Mouse (Mus musculus) liver, adult 10 weeks (tissue): ENCODE data around the gene Aldob. TPM values are rescaled to one million over a fixed set of nuclear protein-coding genes. Genes with fewer than 3 reads are reported as not detected.

Experiments
- polyA plus RNA-seq: library from polyadenylated mRNA; stranded (reverse); fragments of 350-450 nt; fragmentation: Illumina TruSeq; extraction: RNeasy Lipid Tissue Mini Kit (QIAGEN cat#74804); gene quantifications from one replicate; pipeline ENCODE4 v1.2.3, GENCODE M21; 2014; ENCODE audit warnings: low read depth, low replicate concordance

The Aldob gene
- polyA plus RNA-seq = 3,868 TPM

DNA sequence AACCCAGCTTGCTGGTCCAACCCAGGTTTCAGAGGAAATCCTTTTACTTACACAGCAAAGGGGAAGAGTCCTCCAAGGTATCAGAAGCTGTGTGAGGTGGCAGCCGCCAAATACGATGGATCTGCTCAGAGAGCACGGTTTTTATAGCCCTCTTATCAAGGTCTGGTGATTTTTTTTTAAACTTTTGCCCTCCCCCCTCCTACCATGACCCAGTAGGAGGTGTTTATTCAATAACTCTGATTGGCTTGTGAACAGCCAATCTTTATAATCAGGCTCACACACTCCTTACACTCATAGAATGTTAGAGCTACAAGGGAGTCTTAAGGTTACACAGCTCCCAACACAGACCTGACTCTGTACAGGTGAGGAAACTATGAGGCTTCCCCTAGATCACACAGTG, at the start of gene Aldob:
Gene Aldob, minus strand, starts transcription at position 164 of the 400 bp plus-strand sequence.

GRCm38 (mm10) chr4:49597183-49598100, 48.1 kb upstream of the Aldob start, which contains the start of gene Tmem246:
Tmem246 (minus strand) TSS chr4:49597876.

DNA sequence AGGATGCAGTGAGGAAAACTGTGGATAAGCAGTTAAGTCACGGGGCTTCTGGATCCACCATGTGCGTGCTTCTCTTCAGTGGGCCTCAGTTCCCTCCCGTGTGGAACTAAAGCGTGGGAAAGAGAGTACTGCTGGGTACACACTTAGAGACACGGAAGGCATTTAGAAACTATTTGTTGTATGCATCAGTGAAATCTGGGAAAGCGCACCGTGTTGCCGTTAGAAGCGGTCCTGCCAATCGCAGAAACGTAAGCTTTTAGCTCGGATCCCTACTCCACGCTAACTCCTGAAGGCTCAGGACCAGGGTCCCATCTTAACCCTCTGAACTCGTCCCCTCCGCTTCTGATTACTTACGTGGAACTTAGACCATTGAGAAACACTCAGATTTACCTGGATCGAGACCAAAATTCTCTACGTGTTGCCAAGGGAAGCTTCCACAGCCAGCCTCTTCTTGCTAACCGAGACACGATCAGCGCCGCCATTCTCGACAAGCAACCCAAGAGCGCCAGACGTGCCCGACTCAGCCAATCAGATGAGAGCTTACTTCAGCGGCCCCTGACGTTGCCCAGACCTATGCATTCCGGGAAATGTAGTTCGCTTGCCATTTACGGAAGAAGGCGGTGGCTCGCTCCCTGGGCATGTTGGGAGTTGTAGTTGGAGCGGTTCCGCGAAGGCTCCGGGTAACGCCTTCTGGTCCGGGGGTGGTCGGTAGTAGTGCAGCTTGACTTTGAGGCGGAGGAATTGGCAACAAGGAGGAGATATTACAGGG, 28.6 kb downstream of the Aldob start, which contains the start of the genes Mrpl50 and Zfp189:
Gene Mrpl50, minus strand, starts transcription at position 522 of the 769 bp plus-strand sequence.
Gene Zfp189, plus strand, starts transcription at position 605 of the 769 bp plus-strand sequence.

DNA sequence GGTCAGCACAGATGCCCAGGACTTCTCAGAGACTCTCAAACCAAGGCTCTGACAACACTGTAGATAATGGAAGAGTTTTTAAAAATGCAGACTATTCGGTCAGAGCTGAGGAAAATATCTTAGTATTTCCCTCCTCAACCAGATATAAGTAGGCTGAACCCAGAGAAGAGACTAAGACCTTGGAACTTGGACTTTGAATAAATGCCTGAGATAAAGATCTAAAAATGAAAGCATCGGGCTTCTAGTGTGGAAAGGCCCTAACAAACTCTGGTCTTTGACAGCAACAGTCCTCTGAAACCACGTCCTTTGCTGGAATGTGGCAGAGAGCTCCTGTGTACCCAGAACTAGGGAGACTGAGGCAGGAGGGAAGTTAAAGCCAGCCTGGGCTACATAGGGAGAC, 43.0 kb downstream of the Aldob start, which contains the start of gene Baat:
Gene Baat, minus strand, starts transcription at position 172 of the 400 bp plus-strand sequence.

Other genes starting within 250 kb of the Aldob start
- 95.7 TPM for gene Acnat2, start 141.4 kb downstream of the Aldob start, polyA plus RNA-seq
- 68.9 TPM for gene Acnat1, start 75.6 kb downstream of the Aldob start, polyA plus RNA-seq
- gene Baat, start 43.0 kb downstream of the Aldob start, polyA plus RNA-seq = 510 TPM
- gene Mrpl50, start 28.5 kb downstream of the Aldob start, polyA plus RNA-seq = 84.9 TPM
- 9.6 TPM for gene Zfp189, start 28.4 kb downstream of the Aldob start, polyA plus RNA-seq
- gene Tmem246, start 48.3 kb upstream of the Aldob start, polyA plus RNA-seq = not detected
- gene Rnf20, start 82.5 kb upstream of the Aldob start, polyA plus RNA-seq = 20.4 TPM
- not detected for gene Ppp3r2, start 132.5 kb upstream of the Aldob start, polyA plus RNA-seq